Mouse (Mus musculus) cerebellum, adult 2 months (tissue): ENCODE data around the gene Thsd7a.

Experiments
- CTCF ChIP-seq: fragments of 200-500 bp; IDR thresholded peaks from 2 replicates; pipeline ENCODE4 v1.5.1; 2011; ENCODE audit warnings: low read depth, mild to moderate bottlenecking, control low read depth, low read length, moderate library complexity, borderline replicate concordance; ENCODE audit not compliant: insufficient read depth
- POLR2A ChIP-seq: fragments of 200-500 bp; IDR thresholded peaks from 2 replicates; pipeline ENCODE4 v1.6.1; 2011; ENCODE audit warnings: low read length, control low read depth, borderline replicate concordance; ENCODE audit not compliant: insufficient read depth

DNA sequence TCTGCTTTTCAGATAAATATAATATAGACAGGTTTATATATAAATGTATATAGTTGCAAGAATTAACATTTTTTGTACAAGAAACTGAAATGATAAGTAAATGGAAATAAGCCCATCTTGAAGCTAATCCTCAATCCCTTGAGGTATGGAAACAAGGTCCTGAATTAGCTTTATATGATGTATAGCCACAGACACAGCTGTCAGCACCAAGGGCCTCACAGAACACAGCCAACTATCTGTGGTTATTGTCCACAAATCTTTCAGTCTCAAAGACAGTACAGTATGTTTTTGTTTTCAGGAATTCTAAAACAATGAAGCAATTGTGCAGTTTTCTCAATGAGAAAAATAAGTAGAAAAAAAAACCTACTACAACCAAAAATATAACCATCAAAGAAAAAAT lies 400.5 kb downstream of the Thsd7a start:
- TF ChIP-seq CTCF (no peak), POLR2A (no peak)
